Comparison of ENCODE assay signal across 8 mouse cellular contexts in genomic region chr12:4523688-4524298, GRCm38 (mm10). TPM values are rescaled to one million over a fixed set of nuclear protein-coding genes. Genes with fewer than 3 reads are reported as not detected.
DNase-seq lines count a peak whose midpoint lies in the region; ATAC-seq and TF ChIP-seq lines count a peak whose summit lies in the region.

No protein-coding gene starts in this region.

- H3K27ac ChIP-seq in forebrain, embryonic 11.5 days (ENCODE audit: low read depth, low read length): peak overlapping the region; percentile 78
- H3K27ac ChIP-seq in hindbrain, postnatal 0 days: peak overlapping the region; percentile 75

- peak; percentile 69 for ATAC-seq in forebrain, embryonic 11.5 days (replicated peaks; ENCODE audit: low FRiP score)
- peak; percentile 80 for ATAC-seq in hindbrain, postnatal 0 days

- H3K4me3 ChIP-seq in forebrain, embryonic 11.5 days (ENCODE audit: low read depth, low read length): no peak overlapping the region
- no peak overlapping the region for H3K4me3 ChIP-seq in hindbrain, postnatal 0 days (ENCODE audit: low read length)

- peak overlapping the region; percentile 31; the same call in 1 of the 2 replicates for H3K4me2 ChIP-seq in forebrain, embryonic 11.5 days (ENCODE audit: low read depth, low read length, severe bottlenecking)
- no peak overlapping the region; the same call in 1 of the 2 replicates for H3K4me2 ChIP-seq in hindbrain, postnatal 0 days (ENCODE audit: low read depth, low read length)

- TF ChIP-seq CTCF in hindbrain, postnatal 0 days (IDR thresholded peaks at IDR 0.05; ENCODE audit: low read depth): no peak

- H3K9me3 ChIP-seq in forebrain, embryonic 11.5 days (ENCODE audit: control insufficient read depth, low read length): no peaks in the 10 kb centered on the region
- H3K9me3 ChIP-seq in hindbrain, postnatal 0 days (ENCODE audit: low read length): no peaks in the 10 kb centered on the region

- no peaks in the 10 kb centered on the region for H3K36me3 ChIP-seq in forebrain, embryonic 11.5 days (ENCODE audit: control insufficient read depth, insufficient read depth, low read length)
- no peaks in the 10 kb centered on the region for H3K36me3 ChIP-seq in hindbrain, postnatal 0 days (ENCODE audit: insufficient read depth, low read length)

- H3K4me1 ChIP-seq in forebrain, embryonic 11.5 days (replicated peaks; ENCODE audit: control insufficient read depth, insufficient read depth, low read length): peaks cover 14% of the 10 kb centered on the region
- peaks cover 17% of the 10 kb centered on the region; the same call in 1 of the 2 replicates for H3K4me1 ChIP-seq in hindbrain, postnatal 0 days (ENCODE audit: insufficient read depth, low read length)

- peak; percentile 23 to 27 for DNase-seq in layer of hippocampus, postnatal 10 days (ENCODE audit: low spot score in 2 of 2)
- DNase-seq in layer of hippocampus, adult 18-20 months (ENCODE audit: low spot score in 2 of 2): no peak
- peak; percentile 60 for DNase-seq in forebrain, embryonic 11.5 days (ENCODE audit: low spot score)
- peak; percentile 65 for DNase-seq in hindbrain, postnatal 0 days (ENCODE audit: low spot score)
- DNase-seq in retina, embryonic 14.5 days (ENCODE audit: low spot score): peak; percentile 80
- DNase-seq in thymus, postnatal 10 days (ENCODE audit: low spot score in 2 of 2): no peak
- no peak for DNase-seq in adrenal gland, adult 8-10 months
- no peak for DNase-seq in layer of hippocampus, postnatal 25 days (ENCODE audit: extremely low spot score in 1 of 2, low spot score in 1 of 2)

- H3K9ac ChIP-seq in forebrain, embryonic 11.5 days (ENCODE audit: low read length): peak overlapping the region; percentile 37
- no peak overlapping the region; the same call in 1 of the 2 replicates for H3K9ac ChIP-seq in hindbrain, postnatal 0 days (replicated peaks; ENCODE audit: low read length)

- WGBS in forebrain, embryonic 11.5 days: 4% methylated on average over 9 of the region's 9 CpGs
- WGBS in hindbrain, postnatal 0 days: 17% methylated on average over 9 of the region's 9 CpGs

- no peaks in the 10 kb centered on the region for H3K27me3 ChIP-seq in forebrain, embryonic 11.5 days (ENCODE audit: control insufficient read depth, insufficient read depth, low read length)
- H3K27me3 ChIP-seq in hindbrain, postnatal 0 days (ENCODE audit: insufficient read depth, low read length): no peaks in the 10 kb centered on the region

RNA-seq across cellular contexts. Expression of gene Ncoa1, which starts 46.8 kb away (rescaled TPM):
- 100 to 1,000 TPM; 103 to 108 TPM for total RNA-seq in layer of hippocampus, postnatal 10 days (2021)
- total RNA-seq in layer of hippocampus, adult 18-20 months (2021): 100 to 1,000 TPM; 138 to 140 TPM
- polyA plus RNA-seq in forebrain, embryonic 11.5 days (2014; fragmentation: Nextera tagmentation; extraction: Ambion mirVana): 9.0 and 9.2 TPM in 2 replicates
- total RNA-seq in hindbrain, postnatal 0 days (2014; rRNA removed): 38.5 and 41.9 TPM in 2 replicates
- 14.2 TPM in 2 replicates for polyA plus RNA-seq in hindbrain, postnatal 0 days (2015; fragmentation: Nextera tagmentation; extraction: Ambion mirVana)
- total RNA-seq in adrenal gland, adult 8-10 months (2022): 10 to 100 TPM; 33.7 to 62.3 (median 46.2) TPM
- 100 to 1,000 TPM; 123 to 133 TPM for total RNA-seq in layer of hippocampus, postnatal 25 days (2021)

Comparison
In these comparisons a context has a peak if more than half of its experiments do, and no peak if none do; other contexts are left out.
1. DNase-seq: peak in layer of hippocampus, postnatal 10 days (2 of 2), forebrain, embryonic 11.5 days (single experiment), hindbrain, postnatal 0 days (single experiment) and retina, embryonic 14.5 days (single experiment); none in layer of hippocampus, adult 18-20 months (0 of 2), thymus, postnatal 10 days (0 of 2), adrenal gland, adult 8-10 months (single experiment) and layer of hippocampus, postnatal 25 days (0 of 2).